Mouse (Mus musculus) myocyte (in vitro differentiated cells): ENCODE measurements around the gene Ankrd12.

Experiments
- CEBPB ChIP-seq: IDR thresholded peaks from 2 replicates; pipeline ENCODE4 v1.6.1; 2011; ENCODE audit warnings: mild to moderate bottlenecking, moderate library complexity; ENCODE audit not compliant: poor library complexity, insufficient read depth, severe bottlenecking
- E2F4 ChIP-seq: IDR thresholded peaks from one replicate; pipeline ENCODE4 v1.6.1; 2011; ENCODE audit warnings: mild to moderate bottlenecking, control low read depth, moderate library complexity; ENCODE audit not compliant: insufficient read depth
- MYOD1 ChIP-seq, 3 experiments: IDR thresholded peaks; one replicate each; pipeline ENCODE4 v1.6.1; 2011; ENCODE audit warnings: control low read depth in 2 of 3, low read depth in 2 of 3, mild to moderate bottlenecking in 2 of 3, moderate library complexity in 1 of 3; ENCODE audit not compliant: insufficient read length in 2 of 3, control insufficient read depth in 1 of 3
- MYOG ChIP-seq, 3 experiments: IDR thresholded peaks; one replicate each; pipeline ENCODE4 v1.6.1; 2011; ENCODE audit warnings: control low read depth in 2 of 3, low read depth in 2 of 3, mild to moderate bottlenecking in 2 of 3; ENCODE audit not compliant: insufficient read length in 2 of 3, control insufficient read depth in 1 of 3, insufficient read depth in 1 of 3
- POLR2A ChIP-seq: IDR thresholded peaks from one replicate; pipeline ENCODE4 v1.6.1; 2011; ENCODE audit warnings: low read depth, mild to moderate bottlenecking, control low read depth, moderate library complexity; ENCODE audit not compliant: insufficient read length
- TCF12 ChIP-seq: IDR thresholded peaks from one replicate; pipeline ENCODE4 v1.6.1; 2011; ENCODE audit warnings: mild to moderate bottlenecking, control low read depth; ENCODE audit not compliant: poor library complexity, insufficient read depth, severe bottlenecking
- TCF3 ChIP-seq: IDR thresholded peaks from one replicate; pipeline ENCODE4 v1.6.1; 2011; ENCODE audit warnings: low read depth, control low read depth; ENCODE audit not compliant: insufficient read length
- USF1 ChIP-seq: IDR thresholded peaks from one replicate; pipeline ENCODE4 v1.6.1; 2011; ENCODE audit warnings: low read depth, mild to moderate bottlenecking, control low read depth, moderate library complexity

DNA sequence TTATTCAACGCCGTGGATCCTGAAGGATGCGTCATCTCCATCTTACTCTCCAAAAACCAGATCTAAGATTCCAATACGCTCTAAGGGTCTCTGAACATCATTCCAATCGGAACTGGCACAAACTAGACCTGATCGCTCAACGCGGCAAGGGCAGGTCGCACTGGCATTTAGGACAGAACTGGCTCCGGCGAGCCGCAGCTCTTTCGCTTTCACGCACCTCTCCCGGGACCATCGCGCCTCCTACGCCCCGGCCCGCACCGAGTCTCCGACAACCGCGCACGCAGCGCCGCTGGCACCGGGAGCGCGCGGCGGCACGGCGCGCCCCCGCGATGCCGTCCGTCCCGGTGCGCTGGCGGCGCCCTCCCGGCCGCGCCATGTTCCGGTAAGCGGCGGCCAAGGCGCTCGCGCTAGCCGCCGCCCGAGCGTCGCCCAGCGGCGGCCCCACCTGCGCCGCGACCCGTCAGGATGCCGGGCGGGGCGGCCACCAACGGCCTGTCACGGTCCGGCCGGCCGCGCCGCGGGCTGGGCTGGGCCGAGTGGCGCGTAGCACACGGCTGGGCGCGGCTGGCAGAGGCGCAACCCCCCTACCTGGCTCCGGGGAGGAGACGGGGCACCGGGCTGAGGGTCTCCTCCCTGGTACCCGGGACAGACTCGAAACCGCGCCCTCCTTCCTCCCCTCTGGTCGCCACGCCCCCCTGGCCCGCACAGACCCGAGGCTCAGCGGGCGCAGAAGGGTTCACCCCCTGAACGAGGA, 538 bp downstream of the Ankrd12 start:
- no peak for TF ChIP-seq CEBPB
- TF ChIP-seq TCF12: no peak
- peak in 1 of 3 experiments; percentile 7 for TF ChIP-seq MYOD1 (IDR thresholded peaks at IDR 0.05; ENCODE audit: control insufficient read depth in 1 of 3, insufficient read length in 2 of 3, low read depth in 2 of 3)
- no peak for TF ChIP-seq E2F4
- TF ChIP-seq TCF3: no peak
- no peak for TF ChIP-seq POLR2A
- TF ChIP-seq MYOG (IDR thresholded peaks at IDR 0.05; ENCODE audit: control insufficient read depth in 1 of 3, insufficient read depth in 1 of 3, insufficient read length in 2 of 3, low read depth in 2 of 3): peak in 1 of 3 experiments; percentile 21
- TF ChIP-seq USF1: no peak
